In genomic region chr5:86172449-86173161, GRCm38 (mm10) we compare ENCODE assay signal across 8 mouse cellular contexts. TPM values are rescaled to one million over a fixed set of nuclear protein-coding genes. Genes with fewer than 3 reads are reported as not detected.
A peak's percentile ranks its signal among the peaks of the same experiment; 100 is the strongest.
DNase-seq lines count a peak whose midpoint lies in the region; ATAC-seq and TF ChIP-seq lines count a peak whose summit lies in the region.

Gene Uba6, minus strand, starts transcription at chr5:86172803.

- TF ChIP-seq EP300 in liver, embryonic 14.5 days (IDR thresholded peaks at IDR 0.05; ENCODE audit: low read depth) = no peak
- TF ChIP-seq EP300 in stomach, postnatal 0 days (optimal IDR thresholded peaks at IDR 0.05) = no peak

- peak within 1 kb of the TSS; percentile 94 for H3K27ac ChIP-seq in forebrain, embryonic 10.5 days
- H3K27ac ChIP-seq in heart, embryonic 15.5 days = peak within 1 kb of the TSS; percentile 96
- peak within 1 kb of the TSS; percentile 74 for H3K27ac ChIP-seq in liver, embryonic 14.5 days
- peak within 1 kb of the TSS; percentile 93 for H3K27ac ChIP-seq in neural tube, embryonic 11.5 days (ENCODE audit: low read depth, low read length)
- peak within 1 kb of the TSS; percentile 93 for H3K27ac ChIP-seq in stomach, postnatal 0 days (replicated peaks)

- peak within 1 kb of the TSS; percentile 80 for H3K4me3 ChIP-seq in forebrain, embryonic 10.5 days
- H3K4me3 ChIP-seq in heart, embryonic 15.5 days = peak within 1 kb of the TSS; percentile 94
- peak within 1 kb of the TSS; percentile 66 to 88 for H3K4me3 ChIP-seq in liver, embryonic 14.5 days (ENCODE audit: insufficient read depth in 1 of 2, low read depth in 2 of 2, low read length in 2 of 2)
- peak within 1 kb of the TSS; percentile 82 for H3K4me3 ChIP-seq in neural tube, embryonic 11.5 days (ENCODE audit: low read depth, low read length)
- H3K4me3 ChIP-seq in stomach, postnatal 0 days (ENCODE audit: low read depth, low read length) = peak within 1 kb of the TSS; percentile 86

- TF ChIP-seq CTCF in liver, embryonic 14.5 days (IDR thresholded peaks at IDR 0.05; ENCODE audit: low read depth) = no peak
- no peak for TF ChIP-seq CTCF in stomach, postnatal 0 days (IDR thresholded peaks at IDR 0.05; ENCODE audit: low read depth)

- peak; percentile 100 for DNase-seq in CD8-positive naive resting alpha-beta T cell, adult 2 months (ENCODE audit: low read depth in 2 of 2, low spot score in 2 of 2)
- peak; percentile 97 for DNase-seq in c-Kit-positive CD71-negative TER-119-negative erythroid progenitor cells, embryonic 14.5 days (ENCODE audit: low read depth)
- DNase-seq in forebrain, embryonic 10.5 days (ENCODE audit: extremely low spot score, low spot score) = peak; percentile 100
- peak; percentile 99 for DNase-seq in kidney, postnatal 25 days
- peak; percentile 96 to 98 (median 97) for DNase-seq in liver, embryonic 14.5 days (ENCODE audit: low read depth in 3 of 3, low spot score in 3 of 3)
- peak; percentile 99 for DNase-seq in neural tube, embryonic 11.5 days (ENCODE audit: low spot score)
- DNase-seq in stomach, postnatal 0 days (ENCODE audit: low spot score) = peak; percentile 100

- under 1% methylated on average over 67 of the region's 67 CpGs for WGBS in forebrain, embryonic 10.5 days
- WGBS in heart, embryonic 15.5 days = under 1% methylated on average over 67 of the region's 67 CpGs
- under 1% methylated on average over 67 of the region's 67 CpGs for WGBS in liver, embryonic 14.5 days (ENCODE audit: insufficient replicate concordance)
- WGBS in neural tube, embryonic 11.5 days = under 1% methylated on average over 64 of the region's 67 CpGs
- under 1% methylated on average over 62 of the region's 67 CpGs for WGBS in stomach, postnatal 0 days

- H3K4me1 ChIP-seq in forebrain, embryonic 10.5 days = peaks cover 8% of the 10 kb centered on the region
- H3K4me1 ChIP-seq in heart, embryonic 15.5 days (replicated peaks) = peaks cover 6% of the 10 kb centered on the region
- peaks cover 2 to 7% of the 10 kb centered on the region in 2 experiments; a peak in 2 of 4 replicates for H3K4me1 ChIP-seq in liver, embryonic 14.5 days (replicated peaks; ENCODE audit: control insufficient read depth in 2 of 2, insufficient read depth in 2 of 2, low read length in 1 of 2)
- H3K4me1 ChIP-seq in neural tube, embryonic 11.5 days (ENCODE audit: control insufficient read depth, insufficient read depth, low read length) = no peaks in the 10 kb centered on the region
- no peaks in the 10 kb centered on the region for H3K4me1 ChIP-seq in stomach, postnatal 0 days (replicated peaks; ENCODE audit: control insufficient read depth, insufficient read depth)

- H3K36me3 ChIP-seq in forebrain, embryonic 10.5 days (replicated peaks) = peaks cover 20% of the 10 kb centered on the region
- H3K36me3 ChIP-seq in heart, embryonic 15.5 days = no peaks in the 10 kb centered on the region
- H3K36me3 ChIP-seq in liver, embryonic 14.5 days (replicated peaks; ENCODE audit: control insufficient read depth, insufficient read depth, low read depth) = no peaks in the 10 kb centered on the region
- H3K36me3 ChIP-seq in neural tube, embryonic 11.5 days (ENCODE audit: control insufficient read depth, insufficient read depth, low read length) = no peaks in the 10 kb centered on the region
- H3K36me3 ChIP-seq in stomach, postnatal 0 days (ENCODE audit: control insufficient read depth, insufficient read depth, low read length) = 0 out of 2 replicates have a peak, but pooled peaks cover 2% of the 10 kb centered on the region

- H3K27me3 ChIP-seq in forebrain, embryonic 10.5 days (ENCODE audit: poor library complexity, severe bottlenecking) = no peaks in the 10 kb centered on the region
- H3K27me3 ChIP-seq in heart, embryonic 15.5 days = no peaks in the 10 kb centered on the region
- no peaks in the 10 kb centered on the region for H3K27me3 ChIP-seq in liver, embryonic 14.5 days (ENCODE audit: control insufficient read depth, insufficient read depth, low read length)
- H3K27me3 ChIP-seq in neural tube, embryonic 11.5 days (ENCODE audit: control insufficient read depth, insufficient read depth, low read length) = no peaks in the 10 kb centered on the region
- no peaks in the 10 kb centered on the region for H3K27me3 ChIP-seq in stomach, postnatal 0 days (ENCODE audit: control insufficient read depth, insufficient read depth, low read length)

- H3K9ac ChIP-seq in heart, embryonic 15.5 days = peak within 1 kb of the TSS; percentile 83
- peak within 1 kb of the TSS; percentile 75 for H3K9ac ChIP-seq in liver, embryonic 14.5 days (replicated peaks)
- H3K9ac ChIP-seq in neural tube, embryonic 11.5 days (ENCODE audit: low read length) = peak within 1 kb of the TSS; percentile 80
- peak within 1 kb of the TSS; percentile 79 for H3K9ac ChIP-seq in stomach, postnatal 0 days (ENCODE audit: low read length)

- H3K4me2 ChIP-seq in heart, embryonic 15.5 days = peak within 1 kb of the TSS; percentile 88
- H3K4me2 ChIP-seq in liver, embryonic 14.5 days (ENCODE audit: low read depth) = peak within 1 kb of the TSS; percentile 99
- peak within 1 kb of the TSS; percentile 58 for H3K4me2 ChIP-seq in neural tube, embryonic 11.5 days (ENCODE audit: low read depth)
- H3K4me2 ChIP-seq in stomach, postnatal 0 days (replicated peaks; ENCODE audit: low read depth) = peak within 1 kb of the TSS; percentile 90

- ATAC-seq in heart, embryonic 15.5 days (replicated peaks; ENCODE audit: insufficient number of reproducible peaks, insufficient read depth, low FRiP score, low read depth) = peak; percentile 99
- ATAC-seq in liver, embryonic 14.5 days (ENCODE audit: insufficient read depth) = peak; percentile 99
- ATAC-seq in neural tube, embryonic 11.5 days (ENCODE audit: insufficient read depth, low FRiP score, low TSS enrichment) = peak; percentile 99
- ATAC-seq in stomach, postnatal 0 days (ENCODE audit: low FRiP score, low TSS enrichment) = peak; percentile 100

- H3K9me3 ChIP-seq in forebrain, embryonic 10.5 days = no peaks in the 10 kb centered on the region
- no peaks in the 10 kb centered on the region for H3K9me3 ChIP-seq in heart, embryonic 15.5 days (replicated peaks)
- no peaks in the 10 kb centered on the region for H3K9me3 ChIP-seq in liver, embryonic 14.5 days (ENCODE audit: control insufficient read depth, low read length)
- H3K9me3 ChIP-seq in neural tube, embryonic 11.5 days (ENCODE audit: control insufficient read depth, low read length) = no peaks in the 10 kb centered on the region
- H3K9me3 ChIP-seq in stomach, postnatal 0 days (ENCODE audit: control insufficient read depth, low read length) = no peaks in the 10 kb centered on the region

RNA-seq across cellular contexts. Expression of gene Uba6, which starts in this region (rescaled TPM):
- 15.5 and 17.0 TPM in 2 replicates for polyA plus RNA-seq in forebrain, embryonic 10.5 days (2016; fragmentation: Nextera tagmentation; extraction: Ambion mirVana)
- polyA plus RNA-seq in heart, embryonic 15.5 days (2015; fragmentation: Nextera tagmentation; extraction: Ambion mirVana) = 6.6 and 7.1 TPM in 2 replicates
- polyA plus RNA-seq in liver, embryonic 14.5 days (2012; rRNA removed) = 1.7 and 2.5 TPM in 2 replicates
- polyA plus RNA-seq in liver, embryonic 14.5 days (2014; fragmentation: Nextera tagmentation; extraction: Ambion mirVana) = 4.2 and 5.1 TPM in 2 replicates
- polyA plus RNA-seq in neural tube, embryonic 11.5 days (2014; fragmentation: Nextera tagmentation; extraction: Ambion mirVana) = 25.0 and 25.7 TPM in 2 replicates
- 4.0 and 4.3 TPM in 2 replicates for polyA plus RNA-seq in stomach, postnatal 0 days (2015; fragmentation: Nextera tagmentation; extraction: Ambion mirVana)

Comparison
In these comparisons a context has a peak if more than half of its experiments do, and no peak if none do; other contexts are left out.
1. Peak in every context shown above with its lines: DNase-seq, ATAC-seq, H3K4me3 ChIP-seq and H3K27ac ChIP-seq.